Mouse (Mus musculus): Measurements from ENCODE around the gene Cxadr.

- TF ChIP-seq CTCF (IDR thresholded peaks at IDR 0.05; ENCODE audit: control insufficient read depth, insufficient read depth, low read length) (no peak), POLR2A (IDR thresholded peaks at IDR 0.05; ENCODE audit: borderline replicate concordance, control insufficient read depth, low read depth, low read length) (no peak)
Measured at GRCm38 (mm10) chr16:78337226-78337625, 35.9 kb downstream of the Cxadr start.
